Mouse (Mus musculus) hindbrain, embryonic 12.5 days (tissue): ENCODE measurements at regions not wholly inside any gene's neighbourhood (a gene's known extent, or its start where the extent isn't known, plus 50 kb on each side); places are given as distances from the start of the nearest gene placed in this dataset.

Experiments used
- ATAC-seq: fragments of 200-750 bp; cut with Nextera tagmentation; 2 replicates; pipeline ENCODE4 v1.8.0; 2017; ENCODE audit warnings: moderate TSS enrichment; ENCODE audit not compliant: low FRiP score
- H3K27ac ChIP-seq: fragments of 300-500 bp; sonication (generic); 2 replicates; pipeline ENCODE4 v1.5.1; 2016; ENCODE audit warnings: mild to moderate bottlenecking
- H3K27me3 ChIP-seq: fragments of 300-500 bp; sonication (generic); 2 replicates; pipeline ENCODE4 v1.6.1; 2016; ENCODE audit warnings: mild to moderate bottlenecking
- H3K36me3 ChIP-seq: fragments of 300-500 bp; sonication (generic); 2 replicates; pipeline ENCODE4 v1.6.1; 2016; ENCODE audit warnings: mild to moderate bottlenecking
- H3K4me1 ChIP-seq: fragments of 300-500 bp; sonication (generic); 2 replicates; pipeline ENCODE4 v1.6.1; 2016
- H3K4me2 ChIP-seq: fragments of 300-500 bp; sonication (generic); replicated peaks from 2 replicates; pipeline ENCODE4 v1.6.1; 2016; ENCODE audit warnings: mild to moderate bottlenecking
- H3K4me3 ChIP-seq: fragments of 300-500 bp; sonication (generic); 2 replicates; pipeline ENCODE4 v1.5.1; 2016; ENCODE audit warnings: mild to moderate bottlenecking
- H3K9ac ChIP-seq: fragments of 300-500 bp; sonication (generic); 2 replicates; pipeline ENCODE4 v1.6.1; 2016; ENCODE audit warnings: mild to moderate bottlenecking, moderate library complexity
- H3K9me3 ChIP-seq: fragments of 300-500 bp; sonication (generic); replicated peaks from 2 replicates; pipeline ENCODE4 v1.6.1; 2016; ENCODE audit warnings: mild to moderate bottlenecking
- WGBS: fragments of 180-500 bp; shearing (Covaris S2); methylation state at CpG from one replicate; pipeline ENCODE4 v1.1.7; 2016; 5-methylcytosine and 5-hydroxymethylcytosine counted together

- Histone ChIP-seq H3K27me3 (no peaks in the 10 kb centered on the region), H3K9me3 (no peaks in the 10 kb centered on the region), H3K4me2 (no peak overlapping the region), H3K27ac (no peak overlapping the region), H3K36me3 (no peaks in the 10 kb centered on the region), H3K9ac (no peak overlapping the region), H3K4me3 (no peak overlapping the region), H3K4me1 (no peaks in the 10 kb centered on the region)
- no peak for ATAC-seq
- WGBS, result 74% methylated on average over 8 of the region's 8 CpGs
Measured at GRCm38 (mm10) chr11:89932231-89932865, 70.3 kb downstream of the Pctp start.

GRCm38 (mm10) chr11:89929115-89929988, 73.3 kb downstream of the Pctp start:
- Histone ChIP-seq H3K4me3 (no peak overlapping the region), H3K27ac (no peak overlapping the region), H3K9me3 (no peaks in the 10 kb centered on the region), H3K36me3 (no peaks in the 10 kb centered on the region), H3K4me1 (no peaks in the 10 kb centered on the region), H3K27me3 (no peaks in the 10 kb centered on the region), H3K4me2 (no peak overlapping the region), H3K9ac (no peak overlapping the region)
- ATAC-seq, result no peak
- WGBS, result 88% methylated on average over 12 of the region's 12 CpGs

GRCm38 (mm10) chr11:89927483-89928156, 75.1 kb downstream of the Pctp start:
- Histone ChIP-seq H3K27ac (no peak overlapping the region), H3K27me3 (no peaks in the 10 kb centered on the region), H3K9me3 (no peaks in the 10 kb centered on the region), H3K4me2 (no peak overlapping the region), H3K9ac (no peak overlapping the region), H3K36me3 (no peaks in the 10 kb centered on the region), H3K4me1 (no peaks in the 10 kb centered on the region), H3K4me3 (no peak overlapping the region)
- ATAC-seq, result no peak
- WGBS, result 83% methylated on average over 3 of the region's 3 CpGs

DNA sequence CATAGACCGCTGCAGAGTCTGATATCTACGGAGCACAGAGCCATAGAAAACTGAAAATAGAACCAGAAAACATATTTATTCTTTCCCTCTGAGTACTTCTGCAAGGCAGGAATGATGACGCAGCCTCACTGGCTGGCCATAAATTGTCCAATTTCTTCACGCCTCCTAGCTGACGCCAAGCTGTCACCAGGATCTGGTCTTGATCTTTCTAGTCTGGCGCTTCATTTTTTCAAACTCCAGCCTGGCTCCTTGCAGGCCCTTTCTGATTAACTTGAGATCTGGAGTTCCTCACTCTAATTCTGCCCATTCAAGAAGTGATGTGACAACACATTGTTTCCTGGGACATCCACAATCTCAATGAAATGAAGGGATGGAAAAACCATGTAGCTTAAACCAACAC, 80.1 kb downstream of the Pctp start:
- no peak for ATAC-seq
- Histone ChIP-seq H3K4me2 (no peak overlapping the region), H3K4me3 (no peak overlapping the region)

GRCm38 (mm10) chr11:89921146-89921545, 81.5 kb downstream of the Pctp start:
- Histone ChIP-seq H3K4me3 (no peak overlapping the region), H3K27ac (no peak overlapping the region), H3K4me1 (no peaks in the 10 kb centered on the region), H3K9ac (no peak overlapping the region), H3K27me3 (no peaks in the 10 kb centered on the region), H3K9me3 (no peaks in the 10 kb centered on the region), H3K4me2 (no peak overlapping the region), H3K36me3 (no peaks in the 10 kb centered on the region)
- 49% methylated on average over 6 of the region's 6 CpGs for WGBS
- no peak for ATAC-seq

More for the DNA sequence above, 80.1 kb downstream of the Pctp start:
- H3K9me3 ChIP-seq, result no peaks in the 10 kb centered on the region
- H3K36me3 ChIP-seq, result no peaks in the 10 kb centered on the region
- no peaks in the 10 kb centered on the region for H3K4me1 ChIP-seq
- no peak overlapping the region for H3K9ac ChIP-seq
- no peaks in the 10 kb centered on the region for H3K27me3 ChIP-seq
- 78% methylated on average over 6 of the region's 6 CpGs for WGBS
- no peak overlapping the region for H3K27ac ChIP-seq

GRCm38 (mm10) chr11:89915795-89916194, 86.9 kb downstream of the Pctp start:
- Histone ChIP-seq H3K9me3 (no peaks in the 10 kb centered on the region), H3K27ac (no peak overlapping the region), H3K4me2 (no peak overlapping the region), H3K36me3 (no peaks in the 10 kb centered on the region), H3K9ac (no peak overlapping the region), H3K4me1 (no peaks in the 10 kb centered on the region), H3K27me3 (no peaks in the 10 kb centered on the region), H3K4me3 (no peak overlapping the region)
- WGBS, result 83% methylated on average over 4 of the region's 4 CpGs
- no peak for ATAC-seq

- H3K4me3 ChIP-seq, result no peak overlapping the region
Measured at GRCm38 (mm10) chr11:89914577-89914976, 88.1 kb downstream of the Pctp start.

DNA sequence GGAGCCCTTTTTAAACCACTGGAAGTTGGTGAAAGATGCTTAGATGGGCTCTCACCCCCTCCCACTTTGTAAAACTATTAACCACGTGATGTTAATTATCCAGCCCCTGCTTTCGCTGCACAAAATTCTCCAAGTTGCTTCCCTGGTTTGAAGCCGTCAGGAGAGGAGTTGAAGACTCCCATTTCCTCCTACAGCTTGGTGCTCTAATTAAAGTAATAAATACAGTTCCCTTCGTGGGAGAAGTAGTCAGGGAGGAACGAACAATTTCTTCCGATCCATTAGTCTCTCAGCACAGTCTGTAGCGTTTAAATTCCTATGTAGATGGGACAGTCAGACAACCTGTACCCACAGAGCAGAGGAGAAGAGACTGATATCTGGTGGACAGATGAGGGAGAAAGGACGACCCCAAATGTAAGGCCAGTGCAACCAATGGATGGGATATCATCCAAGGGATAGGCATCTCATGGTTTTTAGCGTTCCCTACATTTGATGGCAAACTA, 101.4 kb downstream of the Pctp start:
- Histone ChIP-seq H3K27ac (no peak overlapping the region), H3K4me2 (no peak overlapping the region), H3K4me3 (no peak overlapping the region), H3K27me3 (no peaks in the 10 kb centered on the region), H3K4me1 (0 out of 2 replicates have a peak, but pooled peaks cover 3% of the 10 kb centered on the region), H3K9ac (no peak overlapping the region), H3K36me3 (no peaks in the 10 kb centered on the region), H3K9me3 (no peaks in the 10 kb centered on the region)
- 72% methylated on average over 9 of the region's 9 CpGs for WGBS
- no peak for ATAC-seq

More at GRCm38 (mm10) chr11:89914577-89914976, 88.1 kb downstream of the Pctp start:
- H3K9ac ChIP-seq, result no peak overlapping the region
- H3K9me3 ChIP-seq, result no peaks in the 10 kb centered on the region
- no peaks in the 10 kb centered on the region for H3K4me1 ChIP-seq
- H3K36me3 ChIP-seq, result no peaks in the 10 kb centered on the region
- no peak overlapping the region for H3K4me2 ChIP-seq
- H3K27me3 ChIP-seq, result no peaks in the 10 kb centered on the region
- H3K27ac ChIP-seq, result no peak overlapping the region
- ATAC-seq, result no peak
- WGBS, result 87% methylated on average over 2 of the region's 2 CpGs

DNA sequence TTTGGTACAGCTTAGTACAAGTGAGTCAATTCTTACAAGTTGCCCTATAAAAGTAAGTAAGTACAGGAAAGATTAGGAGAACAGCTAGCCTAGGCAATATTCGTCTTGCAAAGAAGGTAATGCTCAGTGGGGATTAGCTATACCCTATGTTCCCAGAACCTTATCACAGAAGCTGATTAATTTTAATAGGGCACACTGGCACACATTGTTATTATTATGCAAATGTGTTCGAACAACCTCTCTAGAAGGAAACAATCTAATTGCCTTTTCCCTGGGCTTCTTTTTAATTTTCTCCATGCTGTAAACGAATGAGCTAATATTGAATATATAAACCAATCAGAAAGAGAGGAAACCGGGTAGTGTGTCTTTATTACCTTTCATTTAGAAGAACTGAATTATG, 104.2 kb downstream of the Pctp start:
- H3K4me2 ChIP-seq, result no peak overlapping the region
- 54% methylated on average over 4 of the region's 4 CpGs for WGBS
- no peaks in the 10 kb centered on the region for H3K36me3 ChIP-seq
- no peak overlapping the region for H3K27ac ChIP-seq
- no peak overlapping the region for H3K4me3 ChIP-seq
- ATAC-seq, result peak; percentile 72
- no peak overlapping the region for H3K9ac ChIP-seq
- H3K9me3 ChIP-seq, result no peaks in the 10 kb centered on the region
- no peaks in the 10 kb centered on the region for H3K27me3 ChIP-seq
- 0 out of 2 replicates have a peak, but pooled peaks cover 3% of the 10 kb centered on the region for H3K4me1 ChIP-seq

GRCm38 (mm10) chr11:89896854-89897253, 105.8 kb downstream of the Pctp start:
- H3K4me3 ChIP-seq, result no peak overlapping the region
- H3K4me2 ChIP-seq, result no peak overlapping the region
- no peak overlapping the region for H3K27ac ChIP-seq
- 0 out of 2 replicates have a peak, but pooled peaks cover 3% of the 10 kb centered on the region for H3K4me1 ChIP-seq
- no peaks in the 10 kb centered on the region for H3K9me3 ChIP-seq
- no peak for ATAC-seq
- H3K9ac ChIP-seq, result no peak overlapping the region
- no peaks in the 10 kb centered on the region for H3K36me3 ChIP-seq
- H3K27me3 ChIP-seq, result no peaks in the 10 kb centered on the region
- 74% methylated on average over 3 of the region's 3 CpGs for WGBS

- no peak overlapping the region for H3K4me3 ChIP-seq
- no peaks in the 10 kb centered on the region for H3K36me3 ChIP-seq
- H3K4me1 ChIP-seq, result no peaks in the 10 kb centered on the region
- H3K9ac ChIP-seq, result no peak overlapping the region
- ATAC-seq, result no peak
- WGBS, result 68% methylated on average over 2 of the region's 2 CpGs
- no peaks in the 10 kb centered on the region for H3K9me3 ChIP-seq
- H3K4me2 ChIP-seq, result no peak overlapping the region
- no peak overlapping the region for H3K27ac ChIP-seq
- no peaks in the 10 kb centered on the region for H3K27me3 ChIP-seq
Measured at GRCm38 (mm10) chr11:89871587-89871986, 94.1 kb upstream of the Ankfn1 start.

DNA sequence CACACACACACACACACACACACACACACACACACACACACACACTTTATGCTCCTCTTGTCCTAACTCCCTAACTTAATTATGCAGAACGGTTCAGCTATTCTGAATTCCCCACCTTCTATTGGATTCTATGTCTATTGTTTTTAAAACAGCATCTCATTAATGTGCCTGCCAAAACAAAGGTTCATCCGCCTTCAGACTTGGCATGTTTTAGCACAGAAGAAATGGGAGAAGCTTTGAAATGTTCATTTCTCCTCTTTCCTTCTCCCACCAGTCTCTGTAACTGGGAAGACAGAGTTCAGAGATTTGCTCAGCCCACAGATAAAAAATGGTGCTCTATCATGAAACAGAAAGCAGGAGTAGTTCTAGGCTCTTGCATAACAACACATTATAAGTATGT, 90.1 kb upstream of the Ankfn1 start:
- Histone ChIP-seq H3K9me3 (no peaks in the 10 kb centered on the region), H3K9ac (no peak overlapping the region), H3K4me2 (no peak overlapping the region), H3K27me3 (no peaks in the 10 kb centered on the region), H3K4me3 (no peak overlapping the region), H3K36me3 (no peaks in the 10 kb centered on the region), H3K27ac (no peak overlapping the region), H3K4me1 (no peaks in the 10 kb centered on the region)
- ATAC-seq, result no peak
- WGBS, result 72% methylated on average over 2 of the region's 2 CpGs
